Mouse (Mus musculus) regulatory T cell (primary cell): ENCODE results near the gene Prkd1.
"Not testable (repeated sequence)": the region's sequence is repeated elsewhere in the genome, so short reads cannot be mapped to it uniquely, and the experiment has no call there.

Source experiments
- in situ Hi-C: fragments of 300-600 bp; cut with MboI, MseI; formaldehyde crosslinking; loops from one replicate; pipeline ENCODE4 v1.15.1; 2025; ENCODE audit warnings: high pct_unique_total_duplicates

Prkd1 gene

DNA sequence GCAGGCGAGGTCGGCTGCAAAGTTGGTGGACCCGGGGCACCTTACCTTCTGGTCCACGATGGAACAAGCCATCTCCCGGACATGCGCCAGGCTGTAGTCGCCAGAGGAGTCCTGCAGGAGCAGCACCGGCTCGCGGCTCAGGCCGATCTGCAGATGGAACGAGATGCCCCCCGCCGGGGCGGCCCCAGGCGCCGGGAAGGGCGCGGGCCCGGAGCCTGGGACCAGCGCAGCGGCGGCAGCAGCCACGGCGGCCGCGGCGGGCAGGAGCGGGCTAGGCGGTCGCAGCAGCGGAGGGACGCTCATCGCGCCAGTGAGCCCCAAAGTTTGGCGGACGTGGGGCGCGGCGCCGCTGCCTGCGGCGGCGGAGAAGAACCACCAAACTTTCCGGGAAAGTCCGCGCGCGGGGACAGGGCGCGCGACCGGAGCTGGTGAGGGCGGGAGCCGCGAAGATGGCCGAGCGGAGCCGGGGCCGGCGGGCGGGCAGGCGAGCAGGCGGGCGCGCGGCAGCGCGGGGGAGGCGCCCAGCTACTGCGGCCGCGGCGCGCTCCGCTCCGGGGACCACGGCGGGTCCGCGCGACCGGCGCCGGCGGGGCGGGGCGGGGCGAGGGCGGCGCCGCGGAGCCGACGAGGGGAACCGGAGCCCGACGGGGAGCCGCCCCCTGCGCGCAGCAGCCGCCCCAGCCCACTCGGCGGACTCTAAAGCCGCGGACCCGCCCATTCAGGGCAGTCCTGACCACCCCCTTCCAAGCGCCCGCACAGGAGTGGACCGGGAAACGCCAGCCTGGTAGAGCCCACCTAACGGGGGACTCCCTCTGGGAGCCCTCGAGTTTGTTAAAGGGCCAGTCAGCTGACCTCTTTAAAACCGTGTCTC lies at the start of gene Prkd1:
Gene Prkd1, minus strand, starts transcription at position 428 of the 871 bp plus-strand sequence.
- in situ Hi-C loops: no loop called here

DNA sequence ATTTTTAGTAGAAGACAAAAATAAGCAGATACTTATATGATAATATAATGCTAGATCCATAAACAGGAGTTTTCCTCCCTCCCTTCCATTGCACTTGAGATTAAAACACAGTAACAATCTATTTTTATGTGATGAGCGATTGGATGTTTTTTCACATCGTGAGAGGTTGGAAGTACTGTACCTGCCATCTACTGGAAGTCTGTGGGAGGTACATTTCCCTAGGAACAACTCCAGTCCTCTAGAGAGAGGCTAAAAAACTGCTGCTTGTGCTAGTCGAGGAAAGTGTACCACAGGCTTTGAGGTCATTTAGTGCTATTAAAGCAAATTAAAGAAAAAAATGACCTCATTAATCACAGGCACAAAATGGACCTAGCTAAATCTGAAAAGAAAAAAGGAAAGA lies 48.6 kb upstream of the Prkd1 start:
- in situ Hi-C loops: no loop called here

DNA sequence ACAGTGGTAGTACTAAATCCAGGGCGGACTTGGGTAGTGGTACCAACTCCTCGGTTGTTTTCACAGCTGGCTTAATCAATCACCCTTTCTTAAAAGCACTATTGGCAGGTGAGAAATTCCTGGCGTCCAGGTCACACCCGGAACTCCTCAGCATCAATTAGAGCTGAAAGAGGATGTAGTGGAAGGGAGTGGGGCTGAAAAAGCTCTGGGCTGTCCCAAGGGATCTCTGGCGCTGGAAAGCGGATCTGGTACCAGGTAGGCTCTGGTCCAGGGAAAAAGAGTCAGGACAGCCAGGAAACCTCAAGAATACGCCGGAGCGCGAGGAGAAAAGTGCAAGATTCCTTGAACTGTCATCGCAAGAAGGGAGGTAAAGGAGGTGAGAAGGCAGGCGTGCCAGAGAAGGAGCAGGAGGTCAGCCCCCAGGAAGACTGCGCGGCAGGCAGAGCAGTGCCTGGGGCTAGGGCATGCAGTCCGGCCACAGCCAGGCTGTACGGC lies 675 bp downstream of the Prkd1 start:
- in situ Hi-C loops: no loop called here

GRCm38 (mm10) chr12:50646857-50647256 lies 2.0 kb downstream of the Prkd1 start:
- in situ Hi-C loops: no loop called here

- in situ Hi-C loops: no loop called here
Measured at GRCm38 (mm10) chr12:50642671-50643070, 6.2 kb downstream of the Prkd1 start.

DNA sequence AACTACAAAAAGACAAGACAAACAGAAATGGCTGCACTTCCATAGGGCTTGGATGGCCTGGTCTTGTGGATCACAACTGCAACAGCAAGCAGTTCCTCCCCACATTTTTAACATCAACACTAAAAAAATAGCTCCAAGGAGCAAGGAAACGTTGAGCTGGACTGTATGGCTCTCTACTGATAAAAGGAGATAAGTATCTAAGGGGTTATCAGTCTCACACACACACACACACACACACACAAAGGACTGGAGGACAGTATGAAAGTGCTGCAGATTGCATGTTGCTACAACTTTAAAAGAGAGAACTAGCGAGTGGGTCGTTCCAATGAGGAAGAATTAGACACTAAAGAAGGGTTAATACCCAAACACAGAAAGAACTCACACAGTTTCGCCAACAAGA lies 8.7 kb downstream of the Prkd1 start:
- in situ Hi-C loops: no loop called here

GRCm38 (mm10) chr12:50634436-50634835 lies 14.5 kb downstream of the Prkd1 start:
- in situ Hi-C loops: no loop called here

GRCm38 (mm10) chr12:50626100-50626499 lies 22.8 kb downstream of the Prkd1 start:
- in situ Hi-C loops: not testable (repeated sequence)

- in situ Hi-C loops: no loop called here
Measured at GRCm38 (mm10) chr12:50624175-50624574, 24.7 kb downstream of the Prkd1 start.

DNA sequence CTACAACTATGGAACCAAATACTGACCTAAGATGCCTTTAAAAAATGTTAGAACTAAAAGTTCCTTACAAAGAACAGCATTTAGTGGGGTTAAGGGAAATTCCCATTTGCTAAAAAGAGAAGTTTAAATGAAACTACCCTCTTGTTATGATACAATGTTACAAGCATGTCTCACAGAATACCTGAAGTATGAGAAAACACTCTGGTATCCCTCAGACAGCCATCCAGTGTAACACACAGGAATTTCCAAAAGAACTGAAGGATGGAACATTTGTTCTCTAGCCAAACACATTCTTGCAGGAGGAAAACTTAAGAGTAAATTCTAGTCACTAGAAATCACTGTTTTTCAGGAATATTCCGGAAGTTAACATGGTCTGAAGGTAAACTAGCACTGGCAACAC lies 33.0 kb downstream of the Prkd1 start:
- in situ Hi-C loops: no loop called here

DNA sequence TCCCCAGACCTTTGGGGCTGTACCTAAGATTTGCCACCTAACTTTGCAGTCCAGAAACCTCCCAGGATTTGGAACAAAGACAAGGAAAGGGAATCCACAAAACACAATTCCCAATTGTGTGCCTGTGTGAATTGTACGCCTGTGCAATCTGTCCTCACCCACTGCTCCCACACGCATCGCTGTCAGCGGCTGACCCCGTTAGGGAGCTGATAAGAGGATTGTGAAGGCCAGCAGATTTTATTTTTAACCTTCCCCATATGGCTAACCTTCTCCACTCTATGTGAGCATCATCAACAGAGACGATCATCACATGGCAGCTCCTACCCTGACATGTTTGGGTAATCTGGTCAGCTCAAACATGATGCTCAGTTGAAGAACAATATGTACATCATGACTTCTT lies 34.6 kb downstream of the Prkd1 start:
- in situ Hi-C loops: no loop called here

DNA sequence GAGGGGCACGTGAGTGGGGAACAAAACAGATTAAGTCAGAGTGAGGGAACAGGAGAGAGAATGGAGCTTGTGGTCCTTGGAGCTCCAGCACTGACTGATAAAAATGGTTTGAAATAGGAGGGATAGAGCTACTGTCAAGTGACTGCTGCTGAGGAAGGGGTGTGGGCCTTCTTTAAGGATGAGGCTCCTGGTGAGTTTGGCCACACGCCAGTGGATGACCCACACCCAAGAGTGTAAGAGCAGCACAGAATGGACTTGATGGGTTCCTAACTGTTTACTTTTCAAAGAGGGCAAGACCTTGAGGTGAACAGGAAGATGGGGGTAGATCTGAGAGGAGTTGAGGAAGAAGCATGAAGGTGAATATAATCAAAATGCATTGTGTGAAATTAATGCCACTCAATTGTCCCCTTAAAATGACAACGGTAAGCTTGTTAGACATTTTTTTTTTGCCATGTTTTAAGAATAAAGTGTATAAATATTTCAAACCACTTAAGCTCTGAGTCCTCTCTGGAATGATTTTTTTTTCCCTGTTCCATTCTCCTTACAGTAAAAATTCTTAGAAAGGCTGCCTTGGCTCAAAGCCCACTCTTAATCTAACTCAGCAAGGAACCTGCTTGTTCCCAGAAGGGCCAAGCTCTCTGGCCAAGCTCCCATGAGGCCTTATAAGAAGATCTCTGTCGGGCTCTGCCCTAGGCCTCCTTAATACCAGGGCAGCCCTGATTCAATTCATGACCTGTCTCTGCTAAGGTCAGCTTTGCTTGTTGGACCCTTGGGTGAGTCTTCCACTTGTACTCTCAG lies 42.0 kb downstream of the Prkd1 start:
- in situ Hi-C loops: no loop called here

DNA sequence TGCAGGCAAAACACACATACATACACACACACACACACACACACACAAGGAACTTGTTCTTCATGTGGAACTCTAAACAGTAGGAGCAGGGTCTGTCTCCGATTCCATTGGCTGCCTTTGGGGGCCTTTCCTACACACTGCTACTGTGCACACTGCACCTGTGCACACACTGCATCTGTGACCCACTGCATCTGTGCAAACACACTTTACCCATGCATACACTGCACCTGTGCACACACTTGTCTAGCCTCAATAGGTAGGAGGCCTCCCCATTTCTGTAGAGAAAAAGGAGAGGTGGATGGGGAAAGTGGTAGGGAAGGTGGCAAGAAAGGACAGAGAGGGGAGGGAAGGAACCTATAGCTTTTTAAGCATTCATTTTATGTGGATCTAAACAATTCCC lies 49.5 kb downstream of the Prkd1 start:
- in situ Hi-C loops: no loop called here

- in situ Hi-C loops: no loop called here
Measured at GRCm38 (mm10) chr12:50598053-50598988, 50.6 kb downstream of the Prkd1 start.

- in situ Hi-C loops: no loop called here
Measured at GRCm38 (mm10) chr12:50597467-50597866, 51.4 kb downstream of the Prkd1 start.

- in situ Hi-C loops: no loop called here
Measured at GRCm38 (mm10) chr12:50595777-50596176, 53.1 kb downstream of the Prkd1 start.

DNA sequence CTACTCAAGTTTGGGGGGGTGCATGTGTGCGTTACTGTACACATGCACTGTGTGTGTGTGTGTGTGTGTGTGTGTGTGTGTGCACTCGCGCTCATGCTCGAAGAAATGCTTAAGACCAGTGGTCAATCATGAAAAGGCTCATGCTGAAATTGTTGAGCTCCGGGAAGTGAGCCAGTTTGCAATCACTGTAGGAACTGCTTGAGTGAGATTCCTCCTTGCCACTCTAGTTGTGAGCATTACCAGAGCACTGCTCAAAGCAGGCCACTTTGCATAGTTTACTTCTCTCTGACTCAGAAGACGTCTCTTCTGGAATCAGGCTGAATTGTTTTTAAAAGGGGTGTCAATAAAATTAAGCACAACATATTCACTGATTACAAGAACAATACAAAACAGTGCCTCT lies 54.4 kb downstream of the Prkd1 start:
- in situ Hi-C loops: no loop called here

DNA sequence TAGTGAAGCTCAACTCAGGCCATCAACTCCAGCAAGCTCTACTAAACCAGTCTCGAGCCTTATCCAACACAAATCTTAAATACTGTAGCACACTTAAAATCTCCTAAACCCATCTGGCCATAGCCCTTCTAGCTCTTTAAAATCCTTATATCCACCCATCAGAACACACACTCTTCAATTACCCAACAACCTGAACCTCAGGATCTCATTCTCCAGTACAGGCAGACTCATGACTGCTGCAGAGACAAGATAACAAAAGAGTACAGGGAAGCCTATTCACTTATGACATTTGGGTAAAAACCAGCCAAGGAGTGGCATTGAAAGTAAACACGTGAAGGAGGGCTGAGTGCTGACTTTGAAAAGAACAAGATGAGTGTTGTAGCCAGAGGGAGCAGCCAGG lies 55.4 kb downstream of the Prkd1 start:
- in situ Hi-C loops: no loop called here

- in situ Hi-C loops: no loop called here
Measured at GRCm38 (mm10) chr12:50588137-50588761, 60.6 kb downstream of the Prkd1 start.

DNA sequence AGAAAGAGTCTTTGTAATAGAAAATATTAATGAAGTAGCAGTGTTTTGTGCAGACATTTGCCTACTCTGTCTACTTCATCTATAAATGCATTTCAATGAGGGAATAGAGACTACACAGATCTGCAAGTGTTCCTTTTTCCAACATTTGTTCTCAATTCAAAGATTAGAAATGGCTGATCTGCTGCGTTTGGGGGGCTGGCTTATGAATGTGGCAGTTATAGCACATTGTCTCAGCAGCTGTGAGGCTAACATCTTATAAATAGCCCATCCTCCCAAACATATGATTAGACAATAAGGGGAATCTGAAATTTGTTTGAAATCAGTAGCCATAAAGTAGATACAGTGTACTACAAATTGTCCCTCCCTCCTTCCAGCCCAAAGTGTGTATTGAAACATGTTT lies 83.7 kb downstream of the Prkd1 start:
- in situ Hi-C loops: no loop called here

GRCm38 (mm10) chr12:50560536-50560935 lies 88.4 kb downstream of the Prkd1 start:
- in situ Hi-C loops: no loop called here
